Mouse (Mus musculus) kidney, postnatal 4 days (tissue): ENCODE results near the gene Myo1f.
"Not testable (repeated sequence)": the region's sequence is repeated elsewhere in the genome, so short reads cannot be mapped to it uniquely, and the experiment has no call there.

ENCODE experiments used
- DNase-seq, 2 experiments: peaks; one replicate each; pipeline ENCODE4 v3.0.0; 2021; ENCODE audit warnings: mixed read lengths in 2 of 2

Gene Myo1f

DNA sequence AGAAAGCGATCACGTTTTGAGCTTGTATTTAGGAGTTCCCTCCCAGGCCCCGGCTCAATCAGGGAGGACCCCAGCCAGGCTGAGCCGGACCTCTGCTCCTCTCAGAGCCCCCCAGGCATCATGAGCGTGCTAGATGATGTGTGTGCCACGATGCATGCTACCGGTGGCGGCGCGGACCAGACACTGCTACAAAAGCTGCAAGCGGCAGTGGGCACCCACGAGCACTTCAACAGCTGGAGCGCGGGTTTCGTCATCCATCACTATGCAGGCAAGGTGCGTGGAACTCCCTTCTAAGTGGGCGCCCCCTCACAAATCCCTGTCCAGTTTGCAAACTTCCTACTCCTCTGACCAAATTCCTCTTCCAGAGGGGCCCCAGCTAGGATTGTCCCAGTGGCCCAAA is 30.5 kb downstream of the Myo1f start:
- DNase-seq, result no peak

DNA sequence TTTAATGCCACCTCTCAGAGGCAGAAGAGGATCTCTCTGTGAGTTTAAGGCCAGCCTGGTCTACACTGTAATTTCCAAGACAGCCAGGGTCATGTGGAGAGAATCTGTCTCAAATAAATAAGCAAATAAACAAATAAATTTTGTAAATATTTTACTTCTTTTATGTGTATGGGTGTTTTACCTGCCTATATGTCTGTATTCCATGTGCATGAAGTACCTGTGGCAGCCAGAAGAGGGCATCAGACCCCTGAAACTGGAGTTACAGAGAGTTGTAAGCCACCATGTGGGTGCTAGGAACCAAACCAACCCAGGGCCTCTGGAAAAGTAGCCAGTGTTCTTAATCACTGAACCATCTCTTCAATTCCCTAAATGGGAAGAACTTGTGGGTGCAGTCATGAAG is 41.8 kb downstream of the Myo1f start:
- no peak for DNase-seq

DNA sequence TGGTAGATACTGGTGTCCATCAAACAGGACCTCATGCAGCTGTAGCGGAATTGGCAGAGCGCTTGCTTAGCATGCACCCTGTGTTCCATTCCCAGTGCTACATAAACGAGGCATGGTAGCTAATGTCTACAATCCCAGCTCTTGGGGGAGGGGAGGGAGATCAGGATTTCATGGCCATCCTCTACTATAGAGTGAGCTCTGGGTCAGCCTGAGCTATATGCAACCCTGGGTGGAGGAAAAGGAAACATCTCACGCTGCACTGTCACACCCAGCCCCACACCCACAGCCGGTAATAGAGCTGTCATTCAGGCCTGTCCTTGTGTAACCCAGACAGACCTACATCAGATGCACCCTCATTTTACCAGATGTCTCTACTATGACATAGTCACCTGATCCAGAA is 43.0 kb downstream of the Myo1f start:
- no peak for DNase-seq

DNA sequence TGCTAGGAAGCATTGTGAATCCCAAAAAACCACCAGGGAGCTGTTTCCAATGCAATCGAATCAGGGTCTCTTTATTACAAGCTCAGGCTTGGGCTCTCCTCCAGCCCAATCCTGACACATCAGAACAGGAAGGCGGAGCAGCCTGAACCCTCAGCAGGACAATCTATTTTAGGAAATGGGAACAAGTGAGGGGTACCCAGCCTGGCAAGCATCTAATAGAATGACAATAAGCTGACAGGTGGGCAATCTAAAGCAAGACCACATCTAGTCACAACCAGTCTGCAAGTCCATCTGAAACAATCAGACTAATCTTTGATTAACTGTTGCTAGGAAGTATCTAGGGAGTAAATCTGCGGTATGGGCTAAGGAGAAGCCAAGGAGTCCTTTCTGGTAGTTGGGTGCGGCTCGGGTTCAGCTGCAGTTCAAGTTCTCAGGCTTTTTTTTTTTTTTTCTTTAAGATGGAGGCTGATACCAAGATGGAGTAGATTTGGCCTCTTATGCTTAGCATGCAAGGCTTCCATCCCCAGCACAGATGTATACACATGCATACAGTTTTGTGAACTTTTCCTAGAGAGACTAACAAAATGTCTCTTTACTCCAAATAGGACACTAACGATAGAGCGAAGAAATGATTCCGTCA is 44.4 kb downstream of the Myo1f start:
- DNase-seq, result no peak

DNA sequence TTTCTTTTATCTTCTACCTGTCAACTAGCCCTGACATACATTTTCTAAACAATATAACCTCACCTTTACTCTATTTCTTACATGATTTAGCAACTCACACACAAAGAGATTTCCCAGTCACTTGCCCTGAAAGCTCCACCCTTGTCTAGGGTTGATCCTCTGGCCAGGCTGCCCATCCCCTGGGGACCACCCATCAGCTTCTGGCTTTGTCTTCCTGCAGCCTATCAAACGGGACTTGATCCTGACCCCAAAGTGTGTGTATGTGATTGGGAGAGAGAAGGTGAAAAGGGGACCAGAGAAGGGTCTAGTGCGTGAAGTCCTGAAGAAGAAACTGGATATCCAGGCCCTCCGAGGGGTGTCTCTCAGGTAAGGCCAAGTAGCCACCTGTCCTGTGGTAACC is 45.3 kb downstream of the Myo1f start:
- no peak for DNase-seq

DNA sequence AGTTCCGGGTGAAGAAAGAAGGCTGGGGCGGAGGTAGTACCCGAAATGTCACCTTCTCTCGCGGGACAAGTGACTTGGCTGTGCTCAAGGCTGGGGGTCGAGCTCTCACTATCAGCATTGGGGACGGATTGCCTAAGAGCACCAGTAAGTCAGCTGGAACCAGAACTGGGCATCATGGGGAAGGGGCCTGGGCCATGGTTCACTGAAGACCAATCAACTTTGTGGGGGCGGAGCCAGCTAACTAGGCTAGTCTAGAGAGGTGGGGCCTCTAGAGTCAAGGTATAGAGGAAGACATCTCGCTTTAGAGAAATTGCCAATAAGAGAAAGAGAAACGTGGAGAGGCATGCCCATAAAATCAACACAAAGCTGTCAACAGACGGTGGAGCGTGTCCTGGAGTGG is 46.4 kb downstream of the Myo1f start:
- no peak for DNase-seq

DNA sequence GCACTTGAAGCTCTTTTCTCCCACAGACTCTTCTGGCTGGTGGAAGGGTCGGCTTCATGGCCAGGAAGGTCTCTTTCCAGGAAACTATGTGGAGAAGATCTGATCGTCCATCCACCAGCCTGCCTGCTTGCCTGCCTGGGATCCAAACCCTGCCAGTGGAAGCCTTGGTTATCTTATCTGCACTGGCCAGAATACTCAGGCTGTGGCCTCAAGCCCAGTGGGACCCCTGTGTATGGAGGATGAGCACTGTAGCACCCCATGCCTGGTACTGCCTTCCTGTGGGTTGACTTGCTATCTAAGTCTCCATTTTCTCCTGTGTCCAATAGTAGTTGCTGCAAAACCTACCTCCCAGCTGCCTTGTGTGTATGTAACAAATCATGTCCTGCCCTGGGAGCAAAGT is 51.8 kb downstream of the Myo1f start:
- DNase-seq, result no peak

DNA sequence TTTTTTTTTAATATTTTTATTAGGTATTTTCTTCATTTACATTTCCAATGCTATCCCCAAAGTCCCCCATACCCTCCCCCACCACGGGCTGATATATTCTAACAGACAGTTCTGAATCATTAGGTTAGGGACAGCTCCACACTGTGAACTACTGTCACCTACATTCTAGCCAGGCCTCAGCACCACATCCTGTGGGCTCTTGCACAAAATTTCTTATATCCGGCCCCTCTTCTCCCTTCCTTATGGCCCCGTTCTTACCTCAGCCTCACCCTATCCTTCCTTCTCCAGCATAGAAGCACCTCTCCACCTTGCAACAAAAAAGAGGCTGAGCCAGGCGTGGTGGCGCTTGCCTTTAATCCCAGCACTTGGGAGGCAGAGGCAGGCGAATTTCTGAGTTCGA is 55.0 kb downstream of the Myo1f start:
- DNase-seq, result no peak

DNA sequence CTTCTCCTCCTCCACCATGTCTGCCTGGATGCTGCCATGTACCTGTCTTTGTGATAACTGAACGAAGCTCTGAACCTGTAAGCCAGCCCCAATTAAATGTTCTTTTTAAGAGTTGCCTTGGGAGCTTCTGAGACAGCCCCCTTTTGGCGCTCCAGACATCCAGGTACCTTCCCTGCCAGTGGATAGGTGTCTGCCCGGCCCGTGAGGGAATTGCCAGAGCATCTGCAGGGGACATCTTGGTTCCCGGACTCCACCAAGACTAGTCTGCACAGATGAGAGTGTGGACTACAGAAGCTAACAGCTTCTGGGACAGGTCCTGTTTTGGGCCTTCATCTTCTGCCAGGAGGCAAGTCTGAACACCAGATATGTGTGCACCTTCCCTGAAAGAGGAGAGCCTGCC is 58.2 kb downstream of the Myo1f start:
- DNase-seq, result not testable (repeated sequence)

DNA sequence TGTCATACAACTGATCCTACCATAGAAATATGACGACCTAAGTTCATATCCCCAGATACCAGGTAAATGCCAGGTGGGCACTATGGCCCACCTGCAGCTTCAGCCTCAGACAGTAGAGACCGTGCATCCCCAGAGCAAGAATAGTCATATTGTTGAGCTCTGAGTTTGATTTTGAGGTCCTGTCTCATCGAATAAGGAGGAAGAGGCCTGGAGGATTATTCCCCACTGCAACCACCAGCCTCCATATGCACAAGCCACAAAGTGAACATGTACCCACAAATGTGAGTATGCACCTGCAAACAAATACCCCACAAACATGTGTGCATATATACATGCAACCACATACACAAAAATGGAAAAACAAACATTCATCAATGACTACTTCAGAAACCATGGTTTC is 71.8 kb downstream of the Myo1f start:
- DNase-seq, result no peak

DNA sequence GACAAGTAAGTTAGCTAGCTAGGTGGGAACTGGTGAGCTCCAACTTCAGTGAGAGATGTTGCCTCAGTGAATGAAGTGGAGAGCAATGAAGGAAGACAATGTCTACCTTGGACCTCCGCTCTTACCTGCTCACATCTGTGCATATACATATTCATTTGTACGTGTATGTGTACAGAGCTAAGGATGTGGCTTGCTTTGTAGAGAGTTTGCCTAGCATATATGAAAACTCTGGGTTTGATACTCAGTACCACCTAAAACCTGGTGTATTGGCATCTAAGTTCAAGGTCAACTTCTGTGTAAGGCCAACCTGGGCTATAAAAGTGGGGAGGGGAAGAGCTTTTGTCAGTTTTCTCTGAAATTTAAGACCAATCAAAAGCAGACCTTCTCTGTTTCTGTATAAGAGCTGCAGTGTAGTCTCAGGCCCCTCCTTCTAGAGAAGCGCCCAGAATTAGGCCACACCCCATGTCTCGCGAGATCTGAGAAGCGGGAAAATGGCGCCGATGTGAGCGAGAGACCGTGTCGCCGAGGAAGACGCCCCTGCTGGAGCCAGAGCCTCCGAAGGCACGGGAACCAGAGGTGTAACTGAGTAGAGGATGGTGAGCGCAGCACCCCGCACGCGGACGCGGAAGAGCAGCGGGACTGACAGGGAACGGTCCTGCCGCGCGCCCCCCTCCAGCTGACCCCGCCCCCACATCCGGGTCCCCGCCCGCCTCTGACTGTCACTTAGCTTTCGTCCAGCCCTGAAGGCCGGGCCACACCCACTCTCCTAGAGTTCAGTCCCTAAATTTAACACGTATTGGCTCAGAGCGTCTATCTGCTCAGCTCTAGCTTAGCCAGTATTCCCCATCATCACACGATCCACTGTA is 73.3 kb downstream of the Myo1f start, which contains the start of gene Zfp414:
Gene Zfp414 (plus strand): TSS at position 470 of the 866 bp plus-strand sequence.
- peak; percentile 93 to 96 for DNase-seq

DNA sequence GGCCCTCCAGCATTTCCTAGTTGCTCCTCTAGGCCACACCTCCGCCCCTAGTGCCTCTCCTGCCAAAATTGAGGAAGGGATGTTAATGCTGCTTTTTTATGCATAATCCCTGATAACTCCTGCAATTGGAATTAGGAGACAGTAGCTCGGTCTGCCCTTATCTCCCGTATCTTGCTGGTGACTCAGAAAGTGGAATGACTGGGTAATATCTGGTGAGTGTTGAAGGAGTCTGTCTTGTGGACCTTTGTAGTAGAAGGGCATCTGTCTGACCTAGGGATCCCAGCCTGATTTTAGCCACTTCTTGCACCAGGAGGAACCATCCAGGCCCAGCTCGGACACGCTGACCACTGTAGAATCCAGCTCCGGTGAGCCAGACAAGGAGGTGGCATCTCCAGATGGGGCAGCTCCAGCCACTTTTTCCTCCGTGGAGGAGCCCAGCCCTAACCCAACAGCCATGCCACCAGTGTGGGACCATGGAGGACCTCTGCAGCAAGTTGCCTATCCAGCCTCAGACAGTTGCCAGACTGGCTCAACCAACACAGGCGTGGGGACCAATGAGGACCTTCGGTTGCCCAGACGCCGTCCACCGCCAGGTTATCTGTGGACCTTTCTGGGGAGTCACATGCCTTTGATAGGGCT is 74.1 kb downstream of the Myo1f start:
- DNase-seq, result no peak

DNA sequence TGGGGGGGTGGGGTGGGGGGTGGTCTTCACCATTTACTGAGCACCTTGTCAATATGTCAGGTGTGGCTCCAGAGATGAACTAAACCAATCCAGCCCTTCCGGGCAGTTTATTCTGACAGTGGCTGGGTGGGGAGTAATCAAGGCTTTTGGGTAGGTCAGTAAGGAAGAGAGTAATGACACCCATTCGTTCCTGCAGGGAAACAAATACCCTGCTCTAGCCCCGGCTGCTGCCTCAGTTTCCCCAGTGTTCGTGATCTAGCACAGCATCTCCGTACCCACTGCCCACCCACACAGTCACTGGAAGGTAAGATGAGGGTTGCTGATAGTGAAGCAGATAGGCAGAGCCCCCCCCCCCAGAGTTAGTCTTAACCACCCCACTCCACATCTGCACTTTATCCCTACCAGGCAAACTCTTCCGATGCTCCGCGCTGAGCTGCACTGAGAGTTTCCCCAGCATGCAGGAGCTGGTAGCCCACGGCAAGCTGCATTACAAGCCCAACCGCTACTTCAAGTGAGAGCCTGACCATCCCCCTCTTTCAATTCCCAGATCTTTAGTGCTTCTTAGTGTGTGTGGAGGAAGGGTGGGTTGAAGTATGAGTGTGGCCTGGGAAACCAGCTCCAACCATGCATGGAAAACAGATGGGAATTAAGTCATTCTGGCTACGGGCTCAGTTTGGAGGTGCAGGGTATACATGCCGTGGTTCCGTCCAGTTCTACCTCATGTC is 74.8 kb downstream of the Myo1f start:
- peak in 1 of 2 experiments; percentile 35 for DNase-seq

DNA sequence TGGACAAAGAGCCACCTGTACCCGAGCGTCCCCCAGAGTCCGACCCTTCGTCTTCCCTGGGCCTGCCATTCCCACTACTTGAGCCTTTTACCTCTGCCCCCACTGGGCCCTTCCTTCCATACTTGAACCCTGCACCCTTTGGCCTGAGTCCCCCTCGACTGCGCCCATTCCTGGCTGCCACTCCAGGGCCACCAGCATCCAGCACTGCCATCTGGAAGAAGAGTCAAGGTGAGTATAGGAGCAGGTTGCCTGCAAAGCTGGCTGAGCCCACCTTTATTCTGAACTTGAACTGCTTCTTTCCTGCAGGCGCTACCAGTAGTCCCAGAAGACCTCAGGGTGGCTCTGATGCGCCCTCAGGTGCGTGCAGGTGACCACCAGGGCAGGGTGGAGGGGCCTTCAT is 75.7 kb downstream of the Myo1f start:
- DNase-seq, result no peak

DNA sequence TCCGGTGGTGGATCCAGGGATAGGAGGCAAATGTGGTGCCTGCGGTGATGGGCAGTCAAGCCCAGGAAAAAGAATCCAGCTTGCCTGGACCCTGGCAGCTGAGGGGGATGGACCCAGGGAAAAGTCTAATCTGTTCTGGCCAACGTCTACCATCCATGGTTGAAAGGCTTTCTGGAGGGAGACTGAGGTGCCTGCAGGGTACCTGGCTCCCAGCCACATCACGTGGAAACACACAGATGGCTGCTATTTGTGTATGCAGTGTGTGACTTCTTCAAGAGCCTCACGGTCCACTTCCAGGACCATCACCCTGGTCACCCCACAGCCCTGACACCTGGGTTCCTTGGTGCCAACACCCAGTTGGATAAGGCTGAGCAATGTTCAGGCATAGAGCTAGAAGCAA is 76.3 kb downstream of the Myo1f start:
- DNase-seq, result peak in 1 of 2 experiments; percentile 9

DNA sequence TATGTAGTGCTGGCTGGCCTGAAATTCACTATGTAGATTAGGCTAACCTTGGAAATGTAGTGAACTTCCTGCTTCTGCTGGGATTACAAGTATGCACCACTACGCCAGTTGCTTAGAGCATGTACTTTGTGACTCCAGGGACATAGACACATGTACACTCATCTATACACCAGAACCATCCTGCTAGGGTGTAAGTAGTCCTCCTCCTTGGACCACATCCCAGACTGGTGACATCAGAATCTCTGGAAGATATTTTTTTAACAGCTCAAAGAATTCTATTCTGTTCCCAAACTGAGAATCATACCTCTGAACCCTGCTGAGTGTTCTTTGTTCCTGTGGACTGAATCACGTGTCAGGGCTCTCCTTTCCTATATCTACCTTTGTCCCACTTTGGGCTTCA is 81.5 kb downstream of the Myo1f start:
- DNase-seq, result no peak

DNA sequence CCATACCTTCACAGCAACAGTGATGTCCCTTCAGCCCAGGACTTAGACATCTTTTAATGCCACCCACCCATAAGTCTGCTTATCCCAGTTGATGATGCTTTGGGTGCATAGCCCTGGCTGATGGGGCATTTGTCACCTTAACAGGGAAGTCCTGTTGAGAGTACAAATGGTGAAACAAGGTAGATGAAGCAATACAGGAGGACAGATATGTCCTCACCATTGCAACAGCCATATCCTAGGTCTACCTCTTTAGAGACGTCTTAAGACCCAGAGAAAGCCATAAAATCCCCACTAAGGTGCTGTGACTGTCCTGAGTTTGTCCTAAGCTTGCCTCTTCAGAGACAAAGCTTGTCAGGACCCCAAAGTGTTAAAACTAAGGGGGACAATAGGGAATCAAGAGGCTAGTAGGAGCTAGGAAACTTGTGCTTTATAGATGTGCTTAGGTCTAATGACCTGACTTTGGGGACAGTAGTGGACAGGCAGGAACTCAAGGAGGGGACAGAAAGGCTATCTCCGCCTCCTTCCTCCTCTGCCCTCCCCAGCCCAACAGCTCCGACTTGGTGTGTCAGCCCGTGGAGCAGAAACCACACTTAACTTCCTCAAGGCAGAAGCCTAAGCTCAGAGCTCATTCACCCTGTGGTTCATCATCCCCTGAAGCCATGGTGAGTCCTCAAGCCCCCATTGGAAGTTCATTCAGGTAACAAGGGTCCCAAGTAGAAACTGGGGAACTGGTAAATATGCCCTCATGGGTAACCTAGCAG is 82.2 kb downstream of the Myo1f start, which contains the start of gene Pram1:
Gene Pram1 (plus strand): TSS at position 541 of the 761 bp plus-strand sequence.
- DNase-seq, result no peak

DNA sequence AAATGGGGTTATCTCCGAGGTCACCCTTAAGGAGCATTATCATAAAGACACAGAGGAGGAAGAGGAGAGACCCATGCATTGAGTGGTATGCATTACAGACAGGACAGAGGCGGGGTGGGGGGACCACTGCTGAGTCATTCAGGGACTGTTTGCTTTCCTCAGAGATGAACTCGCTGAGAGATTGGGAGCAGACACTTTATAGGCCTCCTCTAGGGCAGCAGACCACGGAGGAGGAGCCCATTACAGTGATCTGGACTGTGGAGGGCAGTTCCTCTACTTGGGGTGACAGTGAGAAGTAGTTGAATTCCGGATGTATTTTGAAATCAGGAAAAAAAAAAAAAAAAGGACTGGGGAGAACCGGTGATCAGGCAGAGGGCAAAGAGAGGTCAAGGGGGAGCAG is 84.2 kb downstream of the Myo1f start:
- no peak for DNase-seq

DNA sequence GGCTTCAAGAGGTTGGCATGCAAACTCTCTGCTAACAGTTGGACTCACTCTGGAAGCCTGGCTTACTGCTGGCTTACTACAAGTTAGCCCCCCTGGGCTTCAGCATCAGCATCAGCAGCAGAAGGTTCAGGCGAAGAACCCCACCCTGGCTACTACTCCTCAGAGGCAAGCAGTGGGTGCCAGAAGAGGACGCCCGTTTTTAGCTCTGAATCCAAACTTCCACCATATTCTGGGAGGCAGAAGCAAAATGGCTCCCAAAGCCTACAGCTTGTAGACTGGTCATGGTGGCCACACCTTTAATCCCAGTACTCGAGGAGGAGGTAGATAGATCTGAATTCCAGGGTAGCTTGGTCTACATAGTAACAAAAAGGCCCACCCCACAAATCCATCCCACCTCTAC is 88.6 kb downstream of the Myo1f start:
- no peak for DNase-seq

DNA sequence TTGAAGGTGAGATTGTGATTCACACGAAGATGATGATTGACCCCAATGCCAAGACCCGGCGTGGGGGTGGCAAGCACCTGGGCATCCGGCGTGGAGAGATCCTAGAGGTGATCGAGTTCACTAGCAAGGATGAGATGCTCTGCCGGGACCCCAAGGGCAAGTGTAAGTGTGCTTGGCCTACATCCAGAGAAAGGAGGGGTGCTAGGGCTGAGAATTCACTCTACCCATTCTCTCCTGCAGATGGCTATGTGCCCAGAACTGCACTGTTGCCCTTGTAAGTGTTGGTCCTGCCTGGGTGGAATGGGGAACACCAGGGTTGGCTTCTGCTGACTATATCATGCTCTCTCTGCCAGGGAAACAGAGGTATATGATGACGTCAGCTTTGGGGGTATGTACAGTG is 89.6 kb downstream of the Myo1f start:
- DNase-seq, result no peak

DNA sequence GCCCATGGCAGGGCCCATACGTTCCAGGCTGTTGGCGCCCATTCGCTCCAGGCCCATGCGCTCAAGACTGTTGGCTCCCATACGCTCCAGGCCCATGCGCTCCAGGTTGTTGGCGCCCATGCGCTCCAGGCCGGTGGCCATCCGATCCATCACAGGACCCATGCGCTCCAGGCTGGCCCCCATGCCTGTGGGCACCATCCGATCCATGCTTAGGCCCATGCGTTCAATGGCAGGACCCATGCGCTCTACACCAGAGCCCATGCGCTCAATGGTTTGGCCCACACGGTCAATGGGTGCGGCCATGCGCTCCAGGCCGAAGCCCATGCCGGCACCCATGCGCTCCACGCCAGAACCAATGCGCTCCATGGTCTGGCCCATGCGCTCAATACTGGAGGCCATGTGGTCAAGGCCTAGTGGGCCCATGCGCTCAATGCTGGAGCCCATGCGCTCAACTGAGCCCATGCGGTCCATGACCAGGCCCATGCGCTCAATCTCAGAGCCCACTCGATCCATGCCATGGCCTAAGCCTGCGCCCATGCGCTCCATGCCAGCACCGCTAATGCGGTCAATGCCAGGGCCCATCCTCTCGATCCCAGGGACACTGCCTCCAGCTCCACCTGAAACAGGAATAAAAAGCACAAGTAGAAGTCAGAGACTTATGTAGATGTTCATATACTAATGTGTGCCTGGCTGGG is 94.4 kb downstream of the Myo1f start:
- no peak for DNase-seq
